Mouse (Mus musculus): ENCODE measurements at regions not wholly inside any gene's neighbourhood (a gene's known extent, or its start where the extent isn't known, plus 50 kb on each side); places are given as distances from the start of the nearest gene placed in this dataset.

DNA sequence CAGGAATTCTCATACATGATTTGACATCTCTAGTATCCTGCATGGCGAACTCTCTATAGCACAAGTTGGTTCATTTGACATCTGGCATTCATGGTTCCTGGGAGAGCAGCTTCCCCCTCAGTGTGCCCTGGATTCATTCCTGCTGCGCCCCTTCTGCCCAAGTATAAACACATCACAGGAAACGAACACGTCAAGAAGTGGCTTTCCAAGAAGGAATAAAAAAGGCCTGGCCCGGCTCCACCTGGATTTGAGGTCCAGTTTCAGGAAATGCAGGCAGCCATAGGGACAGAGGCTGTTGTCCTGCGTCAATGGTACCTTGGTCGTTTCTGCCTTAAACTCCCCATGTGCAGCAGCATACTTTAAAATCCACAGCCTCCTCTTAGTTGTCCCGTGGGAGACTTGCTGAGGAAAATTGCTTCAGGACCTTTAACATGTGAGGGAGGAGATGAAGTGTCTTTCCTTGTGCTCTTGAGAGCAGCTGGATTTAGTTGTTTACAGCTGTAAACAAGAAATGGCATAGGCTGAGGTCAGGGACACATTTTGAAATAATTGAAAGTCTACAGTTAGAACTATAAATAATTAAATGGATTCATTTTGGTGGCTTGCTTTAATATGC, 226.9 kb upstream of the Nr2f1 start:
- peak in 1 of 2 experiments; percentile 12 for DNase-seq (ENCODE audit: low spot score in 2 of 2)

DNA sequence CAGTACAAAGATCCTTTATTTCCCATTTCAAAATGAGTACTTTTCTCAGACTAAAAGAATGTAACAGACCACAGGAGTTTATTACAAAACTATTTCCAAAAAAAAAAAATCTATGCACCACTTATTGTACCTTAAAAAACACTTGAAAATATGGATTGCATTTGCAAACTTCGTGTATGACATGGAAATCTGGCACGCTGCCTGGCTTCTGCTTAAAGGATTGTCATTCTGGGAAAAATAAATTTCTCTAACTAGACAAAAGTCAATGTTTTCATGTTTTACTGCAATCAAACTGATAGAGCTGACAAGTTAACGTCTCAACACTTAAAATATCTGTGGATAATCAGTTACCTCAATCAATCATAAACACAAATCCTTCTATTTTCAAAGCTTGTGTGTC, 205.5 kb upstream of the Nr2f1 start:
- DNase-seq (ENCODE audit: low spot score in 2 of 2) = no peak

DNA sequence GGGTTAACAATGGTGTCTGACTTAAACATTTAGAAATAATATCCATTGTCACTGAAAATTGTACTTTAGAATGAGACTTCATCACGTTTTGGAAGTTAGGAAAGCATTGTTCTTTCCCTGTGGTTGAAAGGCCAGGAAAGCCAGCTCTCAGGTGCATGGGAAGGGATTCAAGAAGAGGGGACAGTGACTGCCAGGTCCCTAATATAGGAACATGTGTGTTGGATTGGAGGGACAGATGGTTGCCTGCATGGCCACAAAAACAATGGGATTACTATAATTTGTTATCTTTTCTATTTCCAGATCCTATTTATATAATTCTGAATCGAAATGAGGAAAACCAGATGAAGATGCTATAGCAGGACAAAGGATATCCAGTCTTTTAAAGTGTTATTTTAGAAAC, 184.2 kb upstream of the Nr2f1 start:
- DNase-seq (ENCODE audit: low spot score in 2 of 2) = no peak

DNA sequence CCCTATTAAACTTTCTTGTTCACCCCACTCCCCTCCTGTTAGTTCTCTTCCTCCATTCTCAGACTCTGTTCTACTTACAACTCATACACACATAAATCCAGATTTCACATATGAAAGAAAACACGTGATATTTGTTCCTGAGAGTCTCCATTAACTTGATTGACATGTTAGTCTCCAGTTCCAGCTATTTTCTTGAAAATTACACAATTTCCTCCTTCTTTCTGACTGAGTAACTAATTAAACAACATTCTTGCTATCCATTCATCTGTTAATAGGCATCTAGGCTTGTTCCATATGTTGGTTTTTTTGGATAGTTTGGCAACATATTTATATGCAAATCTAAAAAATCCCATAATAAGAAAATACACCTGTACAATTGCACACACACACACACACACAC, 161.7 kb upstream of the Nr2f1 start:
- DNase-seq (ENCODE audit: low spot score in 2 of 2) = no peak

DNA sequence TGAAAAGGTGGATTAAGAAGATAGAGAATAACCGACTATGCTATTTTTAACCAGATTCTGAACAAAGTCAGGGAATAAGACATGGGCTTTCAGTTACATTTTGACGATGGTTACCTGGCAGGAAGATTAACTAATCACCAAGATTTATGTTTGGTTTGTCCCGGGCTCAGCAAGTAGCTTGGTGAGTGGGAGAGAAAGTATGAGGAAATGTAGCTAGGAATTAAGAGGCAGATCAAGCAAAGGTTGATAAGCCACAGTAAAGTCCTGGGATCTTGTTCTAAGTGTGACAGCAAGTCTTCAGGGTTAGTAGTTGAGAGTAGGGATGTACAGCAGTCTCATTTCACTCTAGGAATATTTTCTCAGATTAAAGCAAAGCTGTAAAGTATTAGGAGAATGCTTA, 149.3 kb upstream of the Nr2f1 start:
- DNase-seq (ENCODE audit: low spot score in 2 of 2) = no peak

DNA sequence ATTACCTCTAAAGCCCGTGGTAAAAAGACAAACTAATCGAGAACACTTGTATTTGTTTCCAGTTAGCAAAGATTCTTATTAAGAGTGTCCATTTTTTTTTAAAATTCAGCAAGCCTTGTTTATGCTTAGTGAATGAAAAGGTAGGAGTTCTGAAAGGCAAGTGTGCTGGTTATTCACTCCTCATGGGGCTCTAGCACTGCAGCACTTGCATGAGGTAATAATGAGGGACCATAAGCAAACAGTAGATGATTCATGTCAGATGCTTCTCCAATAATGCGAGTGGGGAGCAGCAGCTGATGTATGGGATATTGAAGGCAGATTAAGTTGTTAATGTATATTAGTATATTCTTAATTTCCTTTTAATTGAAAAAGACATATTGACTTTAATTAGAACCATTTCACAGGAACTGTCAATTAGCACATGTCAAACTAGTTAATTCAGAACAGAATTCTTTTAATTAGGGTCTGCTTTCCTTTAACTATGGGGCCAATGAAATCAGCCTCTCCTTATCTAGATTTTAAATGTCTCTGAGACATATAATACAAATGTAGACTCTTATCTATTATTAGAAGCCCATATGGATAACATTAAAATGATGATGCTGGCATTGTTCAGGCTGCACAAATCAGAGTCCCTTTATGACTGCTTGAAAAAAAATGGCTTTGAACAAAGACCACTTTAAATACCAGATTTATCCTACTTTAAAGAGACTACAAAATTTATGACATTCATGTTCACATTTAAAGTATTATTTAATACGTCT, 125.1 kb upstream of the Nr2f1 start:
- DNase-seq (ENCODE audit: low spot score in 2 of 2) = no peak

DNA sequence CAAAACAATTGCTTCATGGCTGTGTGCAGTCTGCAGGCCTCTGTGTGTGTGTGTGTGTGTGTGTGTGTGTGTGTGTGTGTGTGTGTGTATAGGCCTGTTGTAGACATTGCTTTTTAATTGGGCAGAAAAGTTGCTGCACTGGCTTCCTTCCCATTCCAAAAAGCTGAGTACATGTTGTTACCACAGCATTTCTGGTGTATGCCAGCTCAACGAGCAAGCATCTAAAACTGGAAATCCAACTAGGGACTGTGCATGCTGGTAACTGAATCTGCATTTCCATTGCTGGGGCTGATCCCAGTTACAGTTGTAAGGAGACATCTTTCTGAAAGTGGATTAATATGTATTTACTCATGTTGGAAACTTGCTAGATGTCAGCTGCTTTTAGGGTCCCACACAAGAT, 123.6 kb upstream of the Nr2f1 start:
- DNase-seq (ENCODE audit: low spot score in 2 of 2) = no peak

DNA sequence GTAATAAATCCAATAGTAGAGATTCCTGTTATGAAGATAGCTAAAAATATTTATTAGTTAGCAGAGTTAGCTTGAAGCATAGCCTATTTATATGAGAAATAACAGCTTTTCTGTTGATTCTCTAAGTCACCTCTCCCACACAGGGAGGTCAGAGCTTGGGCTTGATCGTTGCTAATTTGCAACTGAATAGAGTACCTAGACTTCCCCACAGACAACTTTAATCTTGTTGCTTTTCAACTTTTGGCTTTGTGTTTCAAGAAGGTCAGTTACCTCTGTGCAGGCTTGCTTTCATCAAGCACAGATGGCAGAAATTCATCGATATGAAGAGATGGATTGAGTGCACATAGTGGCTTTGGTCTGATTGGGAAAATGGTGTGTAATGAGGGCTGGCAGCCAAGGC, 118.9 kb upstream of the Nr2f1 start:
- no peak for DNase-seq (ENCODE audit: low spot score in 2 of 2)

DNA sequence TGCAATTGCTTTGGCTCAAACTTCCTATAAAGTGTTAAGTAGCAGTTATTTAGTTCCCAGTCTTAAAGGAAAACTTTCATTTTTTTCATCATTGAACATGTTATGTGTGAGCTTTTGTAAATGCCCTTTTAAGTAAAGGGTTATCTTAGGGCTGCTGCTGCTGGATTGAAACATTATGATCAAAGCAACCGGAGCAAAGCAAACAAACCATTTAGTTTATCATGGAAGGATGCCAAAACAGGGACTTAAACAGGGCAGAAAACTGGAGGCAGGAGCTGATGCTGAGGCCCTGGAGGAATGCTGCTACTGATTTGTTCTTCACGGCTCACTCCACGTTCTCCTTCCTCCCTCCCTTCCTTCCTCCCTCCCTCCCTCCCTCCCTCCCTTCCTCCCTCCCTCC, 111.3 kb upstream of the Nr2f1 start:
- no peak for DNase-seq (ENCODE audit: low spot score in 2 of 2)
